Mouse (Mus musculus) E14TG2a.4 (cell line): ENCODE measurements at regions not wholly inside any gene's neighbourhood (a gene's known extent, or its start where the extent isn't known, plus 50 kb on each side); places are given as distances from the start of the nearest gene placed in this dataset.
A peak's percentile ranks its signal among the peaks of the same experiment; 100 is the strongest.

Experiments
- H3K27me3 ChIP-seq: 2 replicates; pipeline ENCODE4 v1.6.1; 2014; ENCODE audit warnings: low read length, control low read depth; ENCODE audit not compliant: insufficient read depth
- H3K36me3 ChIP-seq: 2 replicates; pipeline ENCODE4 v1.6.1; 2014; ENCODE audit warnings: low read length, control low read depth; ENCODE audit not compliant: insufficient read depth
- H3K4me1 ChIP-seq: replicated peaks from 2 replicates; pipeline ENCODE4 v1.6.1; 2014; ENCODE audit warnings: low read depth, low read length, control low read depth
- H3K4me3 ChIP-seq: replicated peaks from 2 replicates; pipeline ENCODE4 v1.5.1; 2014; ENCODE audit warnings: mild to moderate bottlenecking, low read length
- H3K9me3 ChIP-seq: 2 replicates; pipeline ENCODE4 v1.6.1; 2014; ENCODE audit warnings: low read length, control low read depth
- CTCF ChIP-seq: conservative IDR thresholded peaks from 2 replicates; pipeline ENCODE4 v1.5.1; 2014; ENCODE audit warnings: low read length
- NANOG ChIP-seq: IDR thresholded peaks from 2 replicates; pipeline ENCODE4 v1.6.1; 2014; ENCODE audit warnings: borderline replicate concordance, low read length, mixed read lengths
- POU5F1 ChIP-seq: IDR thresholded peaks from 2 replicates; pipeline ENCODE4 v1.6.1; 2014; ENCODE audit warnings: low read length, borderline replicate concordance

DNA sequence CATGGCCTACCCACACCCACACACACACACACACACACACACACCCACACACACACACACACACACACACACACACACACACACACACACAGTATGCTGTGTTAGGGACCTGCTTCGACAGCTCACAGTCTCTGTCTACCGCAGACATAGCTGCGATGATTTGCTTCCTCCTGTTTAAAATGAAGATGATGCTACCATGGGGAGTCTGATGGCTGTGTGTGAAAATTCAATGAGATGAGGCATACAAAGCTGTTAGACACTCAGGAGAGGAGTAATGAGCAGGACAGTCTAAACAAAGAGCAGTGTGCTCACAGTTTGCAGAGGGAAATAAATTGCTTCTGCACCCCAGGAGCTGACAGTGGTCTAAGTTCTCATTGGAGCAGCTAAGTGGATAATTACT, 306.4 kb downstream of the Mycn start:
- H3K36me3 ChIP-seq: no peaks in the 10 kb centered on the region
- H3K4me1 ChIP-seq: no peaks in the 10 kb centered on the region
- H3K9me3 ChIP-seq: no peaks in the 10 kb centered on the region
- TF ChIP-seq NANOG (no peak), CTCF (no peak), POU5F1 (no peak)
- H3K4me3 ChIP-seq: no peak overlapping the region
- H3K27me3 ChIP-seq: no peaks in the 10 kb centered on the region

DNA sequence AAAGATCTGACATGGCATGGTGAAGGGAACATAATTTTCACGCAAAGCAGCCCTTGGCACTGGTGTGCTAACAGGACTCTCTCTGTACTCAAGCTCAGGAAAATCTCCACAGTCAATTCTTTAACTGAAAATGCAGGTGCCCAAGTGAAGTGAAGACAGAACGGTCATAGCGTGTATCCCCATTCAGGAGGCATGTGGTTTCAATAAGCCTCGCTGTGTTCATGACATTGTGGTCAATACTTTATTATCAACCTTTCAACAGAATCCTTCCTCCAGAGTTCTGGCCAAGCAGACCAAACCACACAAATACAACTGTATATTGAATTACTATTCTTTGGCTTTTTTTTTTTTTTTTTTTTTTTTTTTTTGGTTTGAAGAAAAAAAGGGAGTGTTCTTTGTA, 314.1 kb downstream of the Mycn start:
- H3K27me3 ChIP-seq: peaks cover 11% of the 10 kb centered on the region; the same call in 1 of the 2 replicates
- TF ChIP-seq CTCF (no peak), NANOG (no peak), POU5F1 (no peak)
- no peaks in the 10 kb centered on the region for H3K9me3 ChIP-seq
- no peaks in the 10 kb centered on the region for H3K36me3 ChIP-seq
- H3K4me3 ChIP-seq: no peak overlapping the region
- peaks cover 10% of the 10 kb centered on the region for H3K4me1 ChIP-seq

GRCm38 (mm10) chr12:12625788-12626187, 315.9 kb downstream of the Mycn start:
- no peak for TF ChIP-seq CTCF
- H3K4me1 ChIP-seq: peaks cover 26% of the 10 kb centered on the region
- H3K4me3 ChIP-seq: no peak overlapping the region
- H3K9me3 ChIP-seq: no peaks in the 10 kb centered on the region
- no peaks in the 10 kb centered on the region for H3K36me3 ChIP-seq
- H3K27me3 ChIP-seq: peaks cover 11% of the 10 kb centered on the region; the same call in 1 of the 2 replicates

GRCm38 (mm10) chr12:12622712-12623292, 318.9 kb downstream of the Mycn start:
- H3K9me3 ChIP-seq: no peaks in the 10 kb centered on the region
- TF ChIP-seq POU5F1 (no peak), CTCF (peak; percentile 16), NANOG (no peak)
- H3K36me3 ChIP-seq: no peaks in the 10 kb centered on the region
- peaks cover 17% of the 10 kb centered on the region for H3K27me3 ChIP-seq
- H3K4me1 ChIP-seq: peaks cover 27% of the 10 kb centered on the region
- H3K4me3 ChIP-seq: no peak overlapping the region

DNA sequence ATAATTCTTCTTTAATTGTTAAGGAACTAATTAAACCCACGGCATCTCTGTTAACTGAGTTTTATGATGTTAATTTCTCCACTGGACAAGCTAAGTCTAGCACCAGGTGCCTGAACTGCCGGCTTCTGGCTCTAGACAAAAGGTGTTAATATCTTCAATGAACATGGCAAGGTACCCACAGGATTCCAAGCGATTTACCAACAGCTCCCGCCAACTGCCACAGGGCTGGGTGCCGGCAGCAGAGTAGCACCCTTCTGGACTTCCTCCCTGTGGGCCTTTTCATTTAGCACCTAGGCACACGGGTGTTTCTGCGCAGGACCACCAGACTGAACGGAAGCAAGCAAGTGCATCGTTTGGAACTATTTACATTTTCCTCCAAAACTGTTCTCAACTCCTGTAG, 320.2 kb downstream of the Mycn start:
- Histone ChIP-seq H3K36me3 (no peaks in the 10 kb centered on the region), H3K4me3 (no peak overlapping the region), H3K9me3 (no peaks in the 10 kb centered on the region), H3K4me1 (peaks cover 27% of the 10 kb centered on the region), H3K27me3 (peaks cover 17% of the 10 kb centered on the region)
- TF ChIP-seq POU5F1 (no peak), NANOG (no peak), CTCF (no peak)

GRCm38 (mm10) chr12:12620316-12620715, 321.4 kb downstream of the Mycn start:
- H3K36me3 ChIP-seq: no peaks in the 10 kb centered on the region
- no peak overlapping the region for H3K4me3 ChIP-seq
- H3K9me3 ChIP-seq: no peaks in the 10 kb centered on the region
- peaks cover 27% of the 10 kb centered on the region for H3K4me1 ChIP-seq
- TF ChIP-seq NANOG: no peak
- no peak for TF ChIP-seq CTCF
- no peak for TF ChIP-seq POU5F1
- H3K27me3 ChIP-seq: peaks cover 12% of the 10 kb centered on the region

DNA sequence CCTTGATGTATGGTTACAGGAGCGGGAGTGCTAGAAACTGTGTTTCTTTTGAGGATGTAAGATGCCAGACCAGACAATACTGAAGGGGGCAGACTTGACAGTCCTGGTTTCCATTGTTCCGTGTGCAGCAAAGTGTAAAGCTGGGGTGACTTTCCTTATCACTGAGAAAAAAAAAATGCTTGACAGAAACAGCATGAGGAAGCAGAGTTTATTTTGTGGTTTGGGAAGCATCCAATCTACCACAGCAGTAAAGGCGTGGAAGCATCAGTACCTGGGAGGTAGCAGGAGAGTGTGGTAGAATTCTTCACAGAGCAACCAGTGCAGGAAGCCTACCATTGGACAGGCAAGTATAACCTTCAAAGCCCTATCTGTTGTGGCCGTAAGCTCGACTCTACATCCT, 322.3 kb downstream of the Mycn start:
- TF ChIP-seq CTCF (no peak), NANOG (no peak), POU5F1 (no peak)
- H3K9me3 ChIP-seq: no peaks in the 10 kb centered on the region
- no peaks in the 10 kb centered on the region for H3K36me3 ChIP-seq
- peaks cover 6% of the 10 kb centered on the region for H3K27me3 ChIP-seq
- H3K4me1 ChIP-seq: peaks cover 27% of the 10 kb centered on the region
- H3K4me3 ChIP-seq: no peak overlapping the region

- H3K4me1 ChIP-seq: no peaks in the 10 kb centered on the region
- H3K9me3 ChIP-seq: no peaks in the 10 kb centered on the region
- H3K27me3 ChIP-seq: no peaks in the 10 kb centered on the region
- H3K36me3 ChIP-seq: no peaks in the 10 kb centered on the region
- TF ChIP-seq CTCF (no peak), NANOG (no peak), POU5F1 (no peak)
- no peak overlapping the region for H3K4me3 ChIP-seq
These were observed 329.2 kb downstream of the Mycn start for GRCm38 (mm10) chr12:12612520-12612919.

- no peaks in the 10 kb centered on the region for H3K4me1 ChIP-seq
- TF ChIP-seq NANOG (no peak), POU5F1 (no peak)
- no peaks in the 10 kb centered on the region for H3K27me3 ChIP-seq
- H3K4me3 ChIP-seq: no peak overlapping the region
- H3K36me3 ChIP-seq: no peaks in the 10 kb centered on the region
- no peaks in the 10 kb centered on the region for H3K9me3 ChIP-seq
These were observed 330.9 kb downstream of the Mycn start for GRCm38 (mm10) chr12:12610861-12611260.
